Mouse (Mus musculus): ENCODE data around the gene Serpina1f.
"Not testable (repeated sequence)": the region's sequence is repeated elsewhere in the genome, so short reads cannot be mapped to it uniquely, and the experiment has no call there.

DNA sequence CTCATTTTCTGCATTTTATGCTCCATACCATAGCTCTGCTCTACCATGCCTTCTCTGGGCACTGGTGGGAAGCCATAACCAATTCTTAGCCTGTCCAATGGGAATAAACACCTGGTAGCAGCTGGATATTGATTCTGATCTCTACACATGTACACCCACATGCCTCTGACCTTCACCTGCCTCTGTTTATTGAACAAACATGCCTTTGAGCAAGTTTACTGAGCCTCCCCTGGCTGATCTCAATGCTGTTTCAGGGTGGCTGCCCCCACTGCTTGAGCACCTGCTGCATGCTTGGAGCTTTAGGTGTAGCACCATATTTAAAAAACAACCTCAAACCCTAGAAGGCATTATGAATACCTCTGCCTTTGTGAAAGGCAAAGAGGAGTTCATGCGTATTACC lies 15.5 kb downstream of the Serpina1f start:
- TF ChIP-seq CTCF (IDR thresholded peaks at IDR 0.05; ENCODE audit: control insufficient read depth, insufficient read depth, insufficient read length); FOSL1 (IDR thresholded peaks at IDR 0.05; ENCODE audit: insufficient read depth, low read length, poor library complexity, severe bottlenecking); MYOG (IDR thresholded peaks at IDR 0.05; ENCODE audit: control insufficient read depth, extremely low read depth, insufficient read length); CEBPB (IDR thresholded peaks at IDR 0.05; ENCODE audit: low read depth); MAX (IDR thresholded peaks at IDR 0.05): not testable (repeated sequence)
